ENCODE assay signal across 14 mouse cellular contexts in the genomic region with DNA sequence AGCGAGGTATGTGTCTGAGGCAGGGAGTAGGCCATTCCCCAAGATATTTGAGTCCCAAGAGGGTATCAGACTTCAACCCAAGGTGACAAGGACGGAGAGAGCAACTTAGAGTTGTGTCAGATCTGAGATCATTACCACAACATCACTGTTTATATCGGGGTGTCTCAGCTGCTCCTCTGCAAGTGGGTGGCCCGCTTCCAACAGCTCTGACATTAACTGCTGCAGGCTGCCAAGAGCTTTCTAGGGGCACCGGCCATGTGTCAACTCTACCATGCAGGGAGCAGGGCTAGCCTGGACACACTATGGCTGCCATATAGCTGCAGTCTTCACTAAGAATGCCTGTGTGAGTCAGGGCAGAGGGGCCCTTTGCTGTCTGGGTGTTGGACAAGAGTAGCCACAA.
"Had no signal": no experiment of that assay in that cellular context is flagged by ENCODE, and none has a peak within 500 bp of the region (broad histone marks: within the 10 kb centered on the region; RNA-seq: fewer than 3 reads in every experiment).

No protein-coding gene starts in this region.

- H3K36me3 ChIP-seq: limb, embryonic 15.5 days; liver, embryonic 12.5 days; midbrain, embryonic 10.5 days; midbrain, embryonic 15.5 days had no signal

- H3K9ac ChIP-seq: limb, embryonic 15.5 days; liver, embryonic 12.5 days; lung, embryonic 14.5 days; midbrain, embryonic 15.5 days had no signal

- H3K27me3 ChIP-seq: limb, embryonic 15.5 days; liver, embryonic 12.5 days; midbrain, embryonic 15.5 days had no signal

- H3K27ac ChIP-seq: layer of hippocampus, adult 2 months; limb, embryonic 15.5 days; liver, embryonic 12.5 days; midbrain, embryonic 10.5 days; midbrain, embryonic 15.5 days; stomach, postnatal 0 days had no signal

- H3K4me3 ChIP-seq: layer of hippocampus, adult 2 months; limb, embryonic 15.5 days; liver, embryonic 12.5 days; midbrain, embryonic 10.5 days; midbrain, embryonic 15.5 days had no signal

- DNase-seq: kidney, postnatal 10 days; kidney, postnatal 4 days; lung, embryonic 14.5 days; lung, postnatal 10 days; lung, postnatal 4 days; right cerebral cortex, adult 18-20 months; right cerebral cortex, postnatal 25 days; thymus, postnatal 14 days had no signal

- H3K9me3 ChIP-seq: limb, embryonic 15.5 days; liver, embryonic 12.5 days; midbrain, embryonic 10.5 days; midbrain, embryonic 15.5 days had no signal
